Mouse (Mus musculus) stomach, postnatal 0 days (tissue): Measurements from ENCODE around the gene Crb1.

Experiments used
- CTCF ChIP-seq: IDR thresholded peaks from 2 replicates; pipeline ENCODE4 v1.5.1; 2016; ENCODE audit warnings: antibody characterized with exemption, low read depth, mild to moderate bottlenecking, moderate library complexity
- EP300 ChIP-seq: optimal IDR thresholded peaks from 2 replicates; pipeline ENCODE3; 2016; ENCODE audit warnings: antibody characterized with exemption

GRCm38 (mm10) chr1:139252041-139252440, 124.9 kb downstream of the Crb1 start:
- TF ChIP-seq EP300 (no peak), CTCF (no peak)
